Mouse (Mus musculus) G1E (cell line): ENCODE results near the gene Gm10118. TPM values are rescaled to one million over a fixed set of nuclear protein-coding genes. Genes with fewer than 3 reads are reported as not detected.

ENCODE experiments used
- ATAC-seq: 2 replicates; pipeline ENCODE4 v1.8.0; 2016; ENCODE audit warnings: mild to moderate bottlenecking; ENCODE audit not compliant: insufficient number of reproducible peaks, poor library complexity, low FRiP score, severe bottlenecking; ENCODE audit errors: extremely low read depth
- DNase-seq: peaks from one replicate; pipeline ENCODE4 v3.0.0; 2012; ENCODE audit warnings: low spot score
- H3K27me3 ChIP-seq: 2 replicates; pipeline ENCODE4 v1.6.1; 2012; ENCODE audit warnings: mild to moderate bottlenecking, low read length, inconsistent platforms; ENCODE audit not compliant: insufficient read depth
- H3K36me3 ChIP-seq: replicated peaks from 2 replicates; pipeline ENCODE3; 2012; ENCODE audit warnings: mild to moderate bottlenecking, inconsistent platforms
- H3K4me1 ChIP-seq: 2 replicates; pipeline ENCODE4 v1.6.1; 2012; ENCODE audit warnings: low read depth, low read length, inconsistent platforms, mixed read lengths; ENCODE audit not compliant: insufficient read depth
- H3K4me3 ChIP-seq: 2 replicates; pipeline ENCODE4 v1.5.1; 2012; ENCODE audit warnings: low read depth, mild to moderate bottlenecking, inconsistent platforms, low read length, moderate library complexity, mixed read lengths
- H3K9me3 ChIP-seq: replicated peaks from 2 replicates; pipeline ENCODE4 v1.6.1; 2012; ENCODE audit warnings: inconsistent platforms
- CTCF ChIP-seq: IDR thresholded peaks from 2 replicates; pipeline ENCODE4 v1.5.1; 2012; ENCODE audit warnings: low read depth, low read length, inconsistent platforms, mixed read lengths
- GATA1 ChIP-seq: IDR thresholded peaks from 2 replicates; pipeline ENCODE4 v1.6.1; 2012; ENCODE audit warnings: borderline replicate concordance, low read length, inconsistent platforms, mixed read lengths
- GATA2 ChIP-seq: IDR thresholded peaks from 2 replicates; pipeline ENCODE4 v1.6.1; 2012; ENCODE audit warnings: low read depth, low read length, inconsistent platforms, borderline replicate concordance
- POLR2AphosphoS5 ChIP-seq: IDR thresholded peaks from 2 replicates; pipeline ENCODE4 v1.6.1; 2012; ENCODE audit warnings: low read depth, low read length, inconsistent platforms; ENCODE audit not compliant: insufficient replicate concordance
- TAL1 ChIP-seq: conservative IDR thresholded peaks from 2 replicates; pipeline ENCODE4 v1.6.1; 2012; ENCODE audit warnings: low read depth, low read length, inconsistent platforms, mixed read lengths
- polyA plus RNA-seq: library from polyadenylated mRNA; stranded (reverse); fragments of >175 nt; gene quantifications from 2 replicates; pipeline ENCODE4 v1.2.3, GENCODE M21; 2012
- total RNA-seq, 2 experiments: library from RNA; stranded (forward) in 1 of 2; stranded (reverse) in 1 of 2; fragments of 200-1000 nt in 1 of 2; fragments of >200 nt in 1 of 2; fragmentation: Nextera tagmentation in 1 of 2; gene quantifications; 2 replicates each; pipeline ENCODE4 v1.2.3; 2014 to 2017

Gene Gm10118
- not detected in 2 replicates for total RNA-seq (2014; fragmentation: Nextera tagmentation)
- total RNA-seq (2017): 0.05 TPM in 1 of 2 replicates, not detected in the other
- not detected in 2 replicates for polyA plus RNA-seq

DNA sequence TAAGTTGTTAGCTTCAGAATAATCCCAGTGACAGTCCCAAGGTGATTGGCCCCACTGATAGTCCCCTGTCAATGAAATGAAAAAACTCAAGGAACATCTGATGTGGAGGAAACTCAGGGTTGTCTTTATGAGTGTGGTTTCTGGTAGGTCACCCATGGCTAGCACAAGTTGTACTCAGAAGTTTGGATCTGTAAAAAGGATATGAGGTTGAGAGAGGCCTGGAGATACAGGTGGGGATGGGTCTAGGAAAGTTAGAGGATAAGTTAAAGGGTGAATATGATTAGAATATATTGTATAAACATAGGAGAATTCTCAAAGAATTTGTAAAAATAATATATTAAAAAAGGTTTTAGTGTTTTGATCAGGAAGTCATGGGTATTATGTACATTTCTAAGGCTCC, at the start of gene Gm10118:
TSS of gene Gm10118 (minus strand) at position 101 of the 400 bp plus-strand sequence.
- H3K4me3 ChIP-seq: no peak within 1 kb of the TSS
- no peaks in the 10 kb centered on the region for H3K9me3 ChIP-seq
- H3K36me3 ChIP-seq: no peaks in the 10 kb centered on the region
- no peaks in the 10 kb centered on the region for H3K27me3 ChIP-seq
- no peak for DNase-seq
- ATAC-seq: no peak
- no peak for TF ChIP-seq POLR2AphosphoS5
- no peak for TF ChIP-seq GATA2
- TF ChIP-seq GATA1: no peak
- TF ChIP-seq TAL1: no peak
- TF ChIP-seq CTCF: no peak
- no peaks in the 10 kb centered on the region for H3K4me1 ChIP-seq

DNA sequence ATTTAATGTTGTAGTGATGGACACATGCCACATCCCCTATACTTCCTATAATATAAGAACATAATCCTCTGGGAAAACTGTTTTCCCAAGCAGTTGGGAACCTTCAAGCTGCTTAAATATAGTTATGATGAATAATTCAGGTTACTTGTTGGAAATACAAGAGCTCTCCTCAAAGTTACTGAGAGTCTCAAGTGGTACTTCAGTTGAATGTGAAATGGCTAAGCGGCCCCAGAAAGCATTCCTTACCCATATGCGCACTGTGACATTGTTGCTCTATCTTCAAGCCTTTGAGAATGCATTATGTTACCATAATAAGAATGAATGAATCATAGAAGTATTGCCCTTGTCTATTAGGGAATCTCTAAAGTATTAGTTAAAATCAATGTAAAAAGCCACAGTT, 45.1 kb upstream of the Gm10118 start:
- no peak for TF ChIP-seq CTCF
- TF ChIP-seq TAL1: no peak
- TF ChIP-seq GATA1: no peak
- no peak for TF ChIP-seq GATA2
- no peak for TF ChIP-seq POLR2AphosphoS5
- no peak for DNase-seq
- H3K27me3 ChIP-seq: no peaks in the 10 kb centered on the region
- H3K4me3 ChIP-seq: no peak overlapping the region
- ATAC-seq: no peak
- no peaks in the 10 kb centered on the region for H3K4me1 ChIP-seq
- H3K9me3 ChIP-seq: no peaks in the 10 kb centered on the region
- no peaks in the 10 kb centered on the region for H3K36me3 ChIP-seq

DNA sequence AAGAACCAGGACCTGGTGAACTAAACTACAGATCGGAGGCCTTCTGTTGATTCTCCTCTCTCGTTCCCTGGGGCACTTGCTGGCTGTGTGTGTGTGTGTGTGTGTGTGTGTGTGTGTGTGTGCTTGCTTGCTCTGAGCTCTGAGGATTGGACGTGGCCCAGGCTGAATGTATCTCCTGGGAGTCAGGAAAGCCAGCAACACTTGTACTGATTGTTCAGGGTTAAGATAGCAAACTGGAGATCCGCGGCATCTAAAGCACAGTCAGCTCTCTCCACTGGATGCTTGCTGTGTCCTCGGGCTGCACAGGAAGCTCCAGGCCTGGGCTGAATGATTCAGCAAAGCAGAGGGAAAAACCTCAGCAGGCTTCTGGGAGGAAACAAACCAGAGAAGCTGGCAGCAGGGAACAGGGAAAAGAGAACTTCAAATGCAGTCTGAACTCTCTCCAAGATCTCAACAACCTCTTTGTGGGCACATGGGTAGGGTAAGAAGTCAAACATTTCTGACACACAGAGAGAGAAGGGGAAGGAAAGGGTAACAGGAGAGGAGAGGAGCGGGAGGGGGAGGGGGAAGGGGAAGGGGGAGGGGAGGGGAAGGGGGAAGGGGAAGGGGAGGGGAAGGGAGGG, 27.2 kb upstream of the Gm10118 start:
- Histone ChIP-seq H3K9me3 (no peaks in the 10 kb centered on the region; the same call in 1 of the 2 replicates), H3K36me3 (no peaks in the 10 kb centered on the region), H3K4me3 (no peak overlapping the region), H3K4me1 (no peaks in the 10 kb centered on the region), H3K27me3 (no peaks in the 10 kb centered on the region)
- no peak for TF ChIP-seq POLR2AphosphoS5
- TF ChIP-seq CTCF: no peak
- no peak for TF ChIP-seq TAL1
- TF ChIP-seq GATA1: no peak
- TF ChIP-seq GATA2: no peak
- DNase-seq: no peak
- ATAC-seq: no peak

DNA sequence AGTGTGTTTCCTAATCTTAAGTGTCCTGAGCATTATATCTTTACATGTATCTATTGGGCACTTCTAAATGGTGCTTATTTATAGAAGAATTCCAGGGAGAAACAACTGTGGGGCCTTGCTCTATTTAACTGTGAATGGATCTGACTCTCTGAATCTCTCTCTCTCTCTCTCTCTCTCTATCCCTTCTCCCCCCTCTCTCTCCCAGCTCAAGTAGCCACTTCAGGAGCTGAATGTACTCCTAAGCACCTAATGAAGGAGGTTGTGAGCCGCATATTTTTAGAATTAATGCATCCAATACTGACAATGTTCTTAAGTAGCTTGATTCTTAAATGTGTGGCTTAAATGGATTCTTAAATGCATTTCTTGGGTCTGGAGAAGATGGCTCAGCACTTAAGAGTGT, 24.2 kb upstream of the Gm10118 start:
- ATAC-seq (no peak), DNase-seq (no peak)
- Histone ChIP-seq H3K27me3 (no peaks in the 10 kb centered on the region), H3K9me3 (no peaks in the 10 kb centered on the region; the same call in 1 of the 2 replicates), H3K4me3 (no peak overlapping the region), H3K36me3 (no peaks in the 10 kb centered on the region), H3K4me1 (no peaks in the 10 kb centered on the region)
- TF ChIP-seq TAL1 (no peak), GATA1 (no peak), CTCF (no peak), GATA2 (no peak), POLR2AphosphoS5 (no peak)

DNA sequence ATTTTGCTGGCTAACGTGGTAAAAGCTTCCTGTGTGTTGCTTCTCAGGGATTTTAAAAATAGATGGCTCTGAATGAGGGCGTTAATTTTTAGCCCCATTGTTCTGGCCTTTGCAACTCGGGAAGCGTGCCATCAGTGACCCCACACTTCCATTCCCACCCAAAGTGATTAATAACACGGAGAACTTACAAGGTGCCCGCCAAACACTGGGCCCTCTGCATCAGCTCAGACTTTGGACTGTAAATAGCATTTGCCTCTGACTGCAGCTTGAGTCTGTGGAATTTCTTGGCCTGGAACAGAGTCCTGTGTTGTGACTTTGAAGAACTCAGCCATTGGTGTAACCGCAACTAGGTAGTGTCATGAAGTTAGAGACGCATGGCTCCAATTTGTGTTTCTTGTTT, 23.6 kb upstream of the Gm10118 start:
- DNase-seq (no peak), ATAC-seq (no peak)
- Histone ChIP-seq H3K4me1 (no peaks in the 10 kb centered on the region), H3K9me3 (no peaks in the 10 kb centered on the region; the same call in 1 of the 2 replicates), H3K36me3 (no peaks in the 10 kb centered on the region), H3K27me3 (no peaks in the 10 kb centered on the region), H3K4me3 (no peak overlapping the region)
- TF ChIP-seq TAL1: no peak
- TF ChIP-seq POLR2AphosphoS5: no peak
- no peak for TF ChIP-seq CTCF
- TF ChIP-seq GATA2: no peak
- no peak for TF ChIP-seq GATA1

DNA sequence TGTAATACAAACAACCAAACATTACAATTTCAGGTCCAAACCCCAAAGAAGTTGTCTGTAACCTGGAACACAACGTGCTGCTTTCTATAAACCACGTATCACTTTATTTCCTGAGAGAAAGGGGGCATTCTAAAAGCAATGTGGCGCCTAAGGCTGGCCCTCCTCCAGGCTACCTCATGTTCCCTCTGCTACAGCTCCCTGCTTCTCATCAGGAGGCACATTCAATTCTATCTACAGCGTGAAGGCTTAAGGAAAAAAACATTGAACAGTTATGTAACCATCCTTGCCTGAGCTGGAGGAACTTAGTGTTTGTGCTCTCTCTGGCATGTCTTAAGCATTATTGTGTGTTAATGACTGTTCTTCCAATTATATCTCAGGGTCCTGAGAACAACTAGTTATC, 20.0 kb upstream of the Gm10118 start:
- no peaks in the 10 kb centered on the region for H3K27me3 ChIP-seq
- H3K4me1 ChIP-seq: no peaks in the 10 kb centered on the region
- TF ChIP-seq GATA1 (no peak), TAL1 (no peak), POLR2AphosphoS5 (no peak), CTCF (no peak), GATA2 (no peak)
- no peaks in the 10 kb centered on the region for H3K36me3 ChIP-seq
- no peak for DNase-seq
- H3K9me3 ChIP-seq: no peaks in the 10 kb centered on the region
- H3K4me3 ChIP-seq: no peak overlapping the region
- no peak for ATAC-seq
